Mouse (Mus musculus) liver, embryonic 16.5 days (tissue): Measurements from ENCODE around the gene Tmem252. TPM values are rescaled to one million over a fixed set of nuclear protein-coding genes. Genes with fewer than 3 reads are reported as not detected.

ENCODE experiments used
- ATAC-seq: fragments of 200-750 bp; cut with Nextera tagmentation; 2 replicates; pipeline ENCODE4 v1.8.0; 2017; ENCODE audit warnings: low read depth, mild to moderate bottlenecking, moderate number of reproducible peaks, moderate library complexity
- H3K27ac ChIP-seq: fragments of 300-500 bp; sonication (generic); 2 replicates; pipeline ENCODE4 v1.5.1; 2014; ENCODE audit warnings: mild to moderate bottlenecking, low read length
- H3K27me3 ChIP-seq: fragments of 300-500 bp; sonication (generic); 2 replicates; pipeline ENCODE4 v1.6.1; 2014; ENCODE audit warnings: low read depth, low read length, mixed read lengths; ENCODE audit not compliant: control insufficient read depth, insufficient read depth
- H3K36me3 ChIP-seq: fragments of 300-500 bp; sonication (generic); 2 replicates; pipeline ENCODE4 v1.6.1; 2014; ENCODE audit warnings: mild to moderate bottlenecking; ENCODE audit not compliant: control insufficient read depth, insufficient read depth
- H3K4me1 ChIP-seq: fragments of 300-500 bp; sonication (generic); 2 replicates; pipeline ENCODE4 v1.6.1; 2014; ENCODE audit warnings: low read depth, low read length, mixed read lengths; ENCODE audit not compliant: control insufficient read depth
- H3K4me2 ChIP-seq: fragments of 300-500 bp; sonication (generic); 2 replicates; pipeline ENCODE4 v1.6.1; 2014; ENCODE audit warnings: low read depth, low read length, mixed read lengths
- H3K4me3 ChIP-seq: fragments of 300-500 bp; sonication (generic); 2 replicates; pipeline ENCODE4 v1.5.1; 2014; ENCODE audit warnings: low read depth, mild to moderate bottlenecking, low read length
- H3K9ac ChIP-seq: fragments of 300-500 bp; sonication (generic); 2 replicates; pipeline ENCODE4 v1.6.1; 2014; ENCODE audit warnings: low read depth, low read length
- H3K9me3 ChIP-seq: fragments of 300-500 bp; sonication (generic); replicated peaks from 2 replicates; pipeline ENCODE4 v1.6.1; 2016; ENCODE audit warnings: low read length; ENCODE audit not compliant: control insufficient read depth
- WGBS: fragments of 180-500 bp; shearing (Covaris S2); extraction: QIAGEN DNeasy Blood & Tissue Kit; methylation state at CpG from one replicate; pipeline ENCODE4 v1.1.7; 2014; ENCODE audit not compliant: insufficient replicate concordance; 5-methylcytosine and 5-hydroxymethylcytosine counted together
- polyA plus RNA-seq: library from polyadenylated mRNA; unstranded; fragments of >200 nt; fragmentation: Nextera tagmentation; extraction: Ambion mirVana; gene quantifications from 2 replicates; pipeline ENCODE4 v1.2.1, GENCODE M21; 2015

Tmem252 gene
- polyA plus RNA-seq, 1 experiment from 2014 or later = 0.20 TPM

DNA sequence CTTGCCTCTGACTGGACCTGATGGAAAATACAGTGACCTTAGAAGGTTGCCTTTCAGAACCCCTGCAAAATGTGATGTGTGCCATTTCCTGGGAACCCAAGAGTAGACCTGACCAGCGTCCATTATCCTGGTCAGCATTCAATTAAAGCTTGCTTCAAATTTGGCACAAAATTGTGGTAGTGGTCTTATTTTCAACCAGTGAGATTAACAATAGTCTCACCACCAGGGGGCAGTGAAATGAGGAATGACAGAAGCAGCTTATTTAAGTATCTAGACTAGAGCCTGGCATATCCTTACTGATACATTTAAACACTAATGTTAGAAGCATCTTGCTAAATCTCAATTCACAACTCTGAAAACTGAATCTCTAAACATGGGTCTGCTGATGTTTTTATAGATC, 31.6 kb downstream of the Tmem252 start:
- Histone ChIP-seq H3K9ac (no peak overlapping the region), H3K4me2 (no peak overlapping the region), H3K27ac (no peak overlapping the region), H3K9me3 (no peaks in the 10 kb centered on the region), H3K27me3 (no peaks in the 10 kb centered on the region), H3K4me1 (no peaks in the 10 kb centered on the region), H3K4me3 (no peak overlapping the region), H3K36me3 (no peaks in the 10 kb centered on the region)
- 29% methylated on average over 1 of the region's 1 CpGs for WGBS
- ATAC-seq = no peak

DNA sequence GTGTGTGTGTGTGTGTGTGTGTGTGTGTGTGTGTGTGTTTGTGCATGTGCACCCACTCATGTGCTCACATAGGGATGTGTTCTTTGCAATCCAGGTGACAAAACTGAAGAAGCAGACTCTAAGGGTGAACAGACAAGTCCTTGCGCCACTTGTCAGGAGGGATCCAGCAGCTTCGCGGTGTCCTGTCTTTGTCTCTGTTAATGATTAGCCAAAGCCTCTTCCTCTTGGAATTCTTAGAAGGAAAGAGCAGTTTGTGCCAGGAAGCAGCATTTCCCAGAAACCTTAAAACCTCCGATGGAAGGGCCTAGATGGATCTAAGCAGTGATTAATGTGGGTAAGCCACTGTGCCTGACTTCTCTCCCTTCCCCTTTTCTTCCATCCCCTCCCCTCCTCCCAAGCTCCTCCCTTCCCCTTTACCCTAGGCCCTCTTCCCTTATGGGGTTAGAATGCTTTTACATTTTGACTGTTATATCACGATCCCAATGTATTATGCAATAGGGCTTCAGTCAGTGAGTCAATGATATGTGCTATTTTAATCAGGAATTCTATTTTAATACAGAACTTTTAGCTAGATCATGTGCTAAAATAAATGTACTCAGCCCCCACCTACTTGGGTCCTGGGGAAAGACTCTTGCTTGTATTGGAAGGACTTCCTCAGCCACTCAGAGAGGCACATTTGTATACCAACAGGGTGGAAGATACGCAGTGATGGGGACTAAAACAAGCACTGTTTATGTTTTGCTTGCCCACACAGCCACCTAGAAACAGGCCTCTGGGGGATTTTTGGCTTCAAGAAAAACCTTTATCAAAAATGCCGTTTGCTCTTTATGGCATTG, 33.5 kb downstream of the Tmem252 start:
- Histone ChIP-seq H3K36me3 (no peaks in the 10 kb centered on the region), H3K27me3 (no peaks in the 10 kb centered on the region), H3K27ac (no peak overlapping the region), H3K9me3 (no peaks in the 10 kb centered on the region), H3K4me3 (no peak overlapping the region), H3K9ac (no peak overlapping the region), H3K4me1 (no peaks in the 10 kb centered on the region), H3K4me2 (no peak overlapping the region)
- ATAC-seq = no peak
- WGBS = 43% methylated on average over 7 of the region's 7 CpGs

DNA sequence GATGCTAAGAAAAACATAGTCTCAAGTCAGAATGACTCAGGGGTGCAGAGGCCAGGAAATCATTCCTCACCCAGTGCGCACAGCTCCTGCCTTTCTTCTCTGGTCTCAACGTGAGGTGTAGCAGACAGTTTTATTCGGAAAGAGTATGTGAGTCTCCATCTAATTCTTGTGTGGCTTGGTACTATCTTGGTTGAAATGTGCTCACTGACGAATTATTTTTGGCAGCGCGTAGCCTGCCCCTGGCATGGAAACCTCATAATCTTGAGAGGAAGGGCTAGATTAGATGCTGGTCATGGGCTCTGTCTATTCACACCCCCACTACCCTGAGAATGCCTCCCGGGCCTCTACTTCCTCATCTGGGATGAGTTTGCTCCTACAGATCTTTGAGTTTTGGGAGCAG, 34.2 kb downstream of the Tmem252 start:
- H3K36me3 ChIP-seq = no peaks in the 10 kb centered on the region
- 54% methylated on average over 7 of the region's 7 CpGs for WGBS
- H3K9ac ChIP-seq = no peak overlapping the region
- H3K27ac ChIP-seq = no peak overlapping the region
- no peak overlapping the region for H3K4me2 ChIP-seq
- H3K4me3 ChIP-seq = no peak overlapping the region
- no peak for ATAC-seq
- H3K4me1 ChIP-seq = no peaks in the 10 kb centered on the region
- no peaks in the 10 kb centered on the region for H3K9me3 ChIP-seq
- H3K27me3 ChIP-seq = no peaks in the 10 kb centered on the region

DNA sequence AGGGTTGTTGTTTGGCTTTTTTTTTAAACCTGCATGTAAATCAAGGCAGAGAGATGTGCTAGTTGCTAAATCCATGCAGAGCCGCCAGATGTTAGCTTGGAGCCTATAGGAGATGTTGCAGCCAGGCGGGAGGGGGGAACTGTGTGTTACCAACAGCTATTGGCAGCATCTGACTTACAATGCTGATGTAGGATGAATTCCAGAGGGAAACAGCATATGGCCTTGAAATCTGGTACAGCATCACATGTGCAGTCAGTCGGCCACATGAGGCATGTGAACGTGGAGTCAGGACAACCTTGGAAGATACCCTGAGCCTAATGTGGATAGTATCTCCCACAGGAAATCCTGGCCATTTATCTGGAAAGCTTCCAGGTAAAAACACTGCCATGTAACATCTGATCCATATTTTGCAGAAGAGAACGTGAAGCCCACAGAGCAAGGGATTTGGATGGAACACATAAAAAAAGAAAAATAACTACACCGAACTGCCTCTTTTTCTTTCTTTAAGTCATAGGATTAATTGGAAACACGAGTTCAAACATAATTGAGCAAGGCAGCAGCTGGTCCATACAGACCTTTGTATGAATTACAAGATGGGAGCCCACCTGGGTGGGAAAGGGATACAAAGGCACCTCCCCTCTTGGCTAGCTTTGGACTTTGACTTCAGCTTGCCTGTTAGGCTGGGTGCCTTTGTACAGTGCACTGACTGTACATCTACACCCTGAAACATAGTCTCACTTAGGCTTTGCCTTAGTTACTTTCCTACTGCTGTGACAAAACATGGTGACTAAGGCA, 42.7 kb downstream of the Tmem252 start:
- Histone ChIP-seq H3K9ac (no peak overlapping the region), H3K27ac (no peak overlapping the region), H3K36me3 (no peaks in the 10 kb centered on the region), H3K9me3 (no peaks in the 10 kb centered on the region), H3K4me1 (no peaks in the 10 kb centered on the region), H3K27me3 (no peaks in the 10 kb centered on the region), H3K4me3 (no peak overlapping the region), H3K4me2 (no peak overlapping the region)
- 63% methylated on average over 7 of the region's 7 CpGs for WGBS
- no peak for ATAC-seq

DNA sequence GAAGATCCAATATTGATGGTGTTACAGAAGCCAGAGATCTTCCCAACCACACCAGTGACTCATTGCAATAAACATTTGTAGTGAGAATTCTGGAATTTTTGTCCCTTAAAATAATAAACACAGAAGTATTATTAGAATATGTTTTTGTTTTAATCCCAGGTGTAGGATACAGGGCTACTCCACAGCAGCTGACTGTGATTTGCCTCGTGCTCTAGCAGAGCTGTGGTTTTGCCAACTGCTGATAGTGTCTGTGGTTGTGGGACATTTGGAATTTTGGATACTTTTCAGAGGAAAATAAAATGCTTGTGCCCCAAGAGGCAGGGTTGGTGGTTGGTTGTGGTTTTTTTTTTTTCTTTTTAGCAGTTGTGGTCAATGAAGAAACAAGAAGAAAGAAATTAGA, 44.2 kb downstream of the Tmem252 start:
- Histone ChIP-seq H3K4me2 (no peak overlapping the region), H3K4me1 (no peaks in the 10 kb centered on the region), H3K27ac (no peak overlapping the region), H3K9ac (no peak overlapping the region), H3K36me3 (no peaks in the 10 kb centered on the region), H3K4me3 (no peak overlapping the region), H3K9me3 (no peaks in the 10 kb centered on the region), H3K27me3 (no peaks in the 10 kb centered on the region)
- WGBS = 26% methylated on average over 1 of the region's 1 CpGs
- no peak for ATAC-seq

DNA sequence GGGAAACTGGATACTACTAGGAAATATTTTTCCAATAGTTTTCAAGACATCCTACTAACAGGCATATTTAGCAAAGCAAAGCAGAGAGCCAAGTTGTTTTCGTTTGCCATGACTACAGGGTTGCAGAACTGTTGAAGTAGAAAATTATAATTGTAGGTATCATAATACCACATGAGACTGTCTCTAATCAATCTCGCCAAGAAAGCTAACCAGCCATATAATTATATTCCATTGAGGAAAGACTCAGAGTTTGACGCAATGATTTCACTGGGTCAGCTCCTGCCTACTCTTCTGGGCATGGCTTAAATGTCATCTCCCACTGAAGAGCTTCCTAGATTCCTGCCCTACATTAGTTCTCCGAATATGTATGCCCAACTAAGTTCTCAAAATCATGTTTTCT, 45.7 kb downstream of the Tmem252 start:
- no peaks in the 10 kb centered on the region for H3K36me3 ChIP-seq
- 47% methylated on average over 4 of the region's 4 CpGs for WGBS
- H3K9me3 ChIP-seq = no peaks in the 10 kb centered on the region

DNA sequence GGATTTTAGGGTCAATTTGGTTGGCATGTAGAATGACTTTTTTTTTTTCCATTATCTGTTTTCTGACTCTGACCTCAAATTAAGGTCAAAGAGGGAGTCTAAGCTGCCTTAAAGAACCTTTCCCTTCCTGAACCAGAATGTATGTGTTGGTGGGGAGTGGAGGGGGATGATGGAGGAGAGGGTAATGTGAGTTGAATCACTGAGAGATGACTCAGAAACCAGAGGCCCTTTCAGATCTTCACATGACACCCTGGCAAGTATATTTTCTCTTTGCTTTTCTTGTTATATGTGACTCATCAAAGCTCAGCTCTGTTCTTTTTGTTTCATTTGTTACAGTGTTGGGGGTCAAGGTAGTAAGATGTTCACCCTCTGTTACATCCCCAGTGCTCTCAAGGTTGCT, 46.6 kb downstream of the Tmem252 start:
- Histone ChIP-seq H3K9ac (no peak overlapping the region), H3K36me3 (no peaks in the 10 kb centered on the region), H3K9me3 (no peaks in the 10 kb centered on the region), H3K4me2 (no peak overlapping the region), H3K27ac (no peak overlapping the region), H3K4me1 (no peaks in the 10 kb centered on the region), H3K4me3 (no peak overlapping the region), H3K27me3 (no peaks in the 10 kb centered on the region)
- ATAC-seq = no peak

More for the DNA sequence above, 45.7 kb downstream of the Tmem252 start:
- ATAC-seq = no peak
- Histone ChIP-seq H3K9ac (no peak overlapping the region), H3K27ac (no peak overlapping the region), H3K4me1 (no peaks in the 10 kb centered on the region), H3K4me2 (no peak overlapping the region), H3K27me3 (no peaks in the 10 kb centered on the region), H3K4me3 (no peak overlapping the region)

DNA sequence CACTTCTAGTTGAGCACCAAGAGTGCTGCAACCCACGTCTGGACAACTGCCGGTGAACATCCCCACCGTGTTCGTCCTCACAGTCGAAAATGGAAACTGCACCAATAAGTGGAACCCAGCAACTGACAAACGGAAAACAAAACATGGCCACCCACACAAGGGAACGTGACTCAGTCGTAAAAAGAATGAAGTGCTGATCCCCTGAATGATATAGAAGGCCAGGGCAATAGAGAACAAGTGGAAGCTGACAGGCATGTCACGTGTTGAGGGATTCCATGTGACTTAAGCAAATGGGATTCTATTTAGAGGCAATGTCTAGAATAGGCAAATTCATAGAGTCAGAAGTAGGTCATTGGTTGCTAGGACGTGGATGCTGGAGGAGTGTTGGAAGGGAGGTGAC, 50.6 kb downstream of the Tmem252 start:
- H3K27me3 ChIP-seq = no peaks in the 10 kb centered on the region
- no peaks in the 10 kb centered on the region for H3K4me1 ChIP-seq
- no peak for ATAC-seq
- H3K4me3 ChIP-seq = no peak overlapping the region
- 60% methylated on average over 10 of the region's 10 CpGs for WGBS
- no peak overlapping the region for H3K4me2 ChIP-seq
- no peaks in the 10 kb centered on the region for H3K9me3 ChIP-seq
- H3K27ac ChIP-seq = no peak overlapping the region
- no peaks in the 10 kb centered on the region for H3K36me3 ChIP-seq
- no peak overlapping the region for H3K9ac ChIP-seq

DNA sequence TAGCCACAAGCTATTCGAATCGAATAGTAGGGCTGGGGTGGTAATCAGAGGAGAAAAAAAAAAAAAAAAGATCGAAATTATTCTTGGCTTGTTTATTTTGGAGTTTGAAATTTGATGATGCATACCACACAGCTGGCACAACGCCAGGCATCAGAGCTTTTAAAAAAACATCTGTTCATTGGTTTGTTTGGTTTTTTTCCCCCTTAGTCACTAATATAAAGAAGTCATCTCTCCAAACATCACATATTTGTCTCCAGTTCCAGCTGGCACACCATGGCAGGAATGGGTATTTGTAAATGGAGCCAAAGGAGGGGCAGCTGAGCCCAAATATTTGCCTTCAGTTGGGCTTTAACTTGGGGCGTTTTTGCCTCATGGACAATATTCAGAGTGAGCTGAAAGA, 56.9 kb downstream of the Tmem252 start:
- ATAC-seq = no peak
- no peaks in the 10 kb centered on the region for H3K4me1 ChIP-seq
- H3K9me3 ChIP-seq = no peaks in the 10 kb centered on the region
- no peak overlapping the region for H3K4me3 ChIP-seq
- H3K9ac ChIP-seq = no peak overlapping the region
- 46% methylated on average over 5 of the region's 5 CpGs for WGBS
- no peak overlapping the region for H3K4me2 ChIP-seq
- H3K27me3 ChIP-seq = no peaks in the 10 kb centered on the region
- H3K36me3 ChIP-seq = no peaks in the 10 kb centered on the region
- H3K27ac ChIP-seq = no peak overlapping the region
